Mouse (Mus musculus): ENCODE measurements at regions not wholly inside any gene's neighbourhood (a gene's known extent, or its start where the extent isn't known, plus 50 kb on each side); places are given as distances from the start of the nearest gene placed in this dataset.

- ATAC-seq (replicated peaks; ENCODE audit: poor library complexity): no peak
These were observed 151.7 kb downstream of the Mtx2 start for GRCm38 (mm10) chr2:74977348-74977747.

GRCm38 (mm10) chr2:74977828-74978227, 152.2 kb downstream of the Mtx2 start:
- ATAC-seq (replicated peaks; ENCODE audit: poor library complexity): no peak

GRCm38 (mm10) chr2:74981856-74982255, 156.3 kb downstream of the Mtx2 start:
- no peak for ATAC-seq (replicated peaks; ENCODE audit: poor library complexity)

- no peak for ATAC-seq (replicated peaks; ENCODE audit: poor library complexity)
These were observed 168.2 kb downstream of the Mtx2 start for GRCm38 (mm10) chr2:74993802-74994201.

GRCm38 (mm10) chr2:74994998-74995397, 169.4 kb downstream of the Mtx2 start:
- 0 out of 2 replicates have a peak, but pooled peaks have one; percentile 6 for ATAC-seq (replicated peaks; ENCODE audit: poor library complexity)

- ATAC-seq (replicated peaks; ENCODE audit: poor library complexity): no peak
These were observed 172.1 kb downstream of the Mtx2 start for GRCm38 (mm10) chr2:74997736-74998135.

- no peak for ATAC-seq (replicated peaks; ENCODE audit: poor library complexity)
These were observed 174.8 kb downstream of the Mtx2 start for GRCm38 (mm10) chr2:75000368-75000796.

- ATAC-seq (replicated peaks; ENCODE audit: poor library complexity): no peak
These were observed 177.0 kb downstream of the Mtx2 start for GRCm38 (mm10) chr2:75002562-75002961.

GRCm38 (mm10) chr2:75008116-75008515, 182.5 kb downstream of the Mtx2 start:
- ATAC-seq (replicated peaks; ENCODE audit: poor library complexity): no peak

GRCm38 (mm10) chr2:75010647-75011046, 185.0 kb downstream of the Mtx2 start:
- ATAC-seq (replicated peaks; ENCODE audit: poor library complexity): no peak

- ATAC-seq (replicated peaks; ENCODE audit: poor library complexity): no peak
These were observed 186.4 kb downstream of the Mtx2 start for GRCm38 (mm10) chr2:75012046-75012445.

GRCm38 (mm10) chr2:75014994-75015728, 189.6 kb downstream of the Mtx2 start:
- no peak for ATAC-seq (replicated peaks; ENCODE audit: poor library complexity)

GRCm38 (mm10) chr2:75019459-75019858, 193.9 kb downstream of the Mtx2 start:
- ATAC-seq (replicated peaks; ENCODE audit: poor library complexity): 0 out of 2 replicates have a peak, but pooled peaks have one; percentile 20

GRCm38 (mm10) chr2:75021639-75022038, 196.0 kb downstream of the Mtx2 start:
- no peak for ATAC-seq (replicated peaks; ENCODE audit: poor library complexity)

GRCm38 (mm10) chr2:75028151-75028550, 202.5 kb downstream of the Mtx2 start:
- ATAC-seq (replicated peaks; ENCODE audit: poor library complexity): no peak

- no peak for ATAC-seq (replicated peaks; ENCODE audit: poor library complexity)
These were observed 203.6 kb downstream of the Mtx2 start for GRCm38 (mm10) chr2:75029089-75029693.

- no peak for ATAC-seq (replicated peaks; ENCODE audit: poor library complexity)
These were observed 209.1 kb downstream of the Mtx2 start for GRCm38 (mm10) chr2:75034708-75035107.

- no peak for ATAC-seq (replicated peaks; ENCODE audit: poor library complexity)
These were observed 213.5 kb downstream of the Mtx2 start for GRCm38 (mm10) chr2:75039066-75039465.

- ATAC-seq (replicated peaks; ENCODE audit: poor library complexity): no peak
These were observed 221.3 kb downstream of the Mtx2 start for GRCm38 (mm10) chr2:75046892-75047291.

GRCm38 (mm10) chr2:75048071-75048470, 222.5 kb downstream of the Mtx2 start:
- no peak for ATAC-seq (replicated peaks; ENCODE audit: poor library complexity)

- no peak for ATAC-seq (replicated peaks; ENCODE audit: poor library complexity)
These were observed 229.0 kb downstream of the Mtx2 start for GRCm38 (mm10) chr2:75054474-75055186.

GRCm38 (mm10) chr2:75055187-75055543, 229.6 kb downstream of the Mtx2 start:
- peak; percentile 70 for ATAC-seq (replicated peaks; ENCODE audit: poor library complexity)

Measured in megakaryocyte progenitor cell, adult 5-6 weeks (primary cell).